Mouse (Mus musculus) liver, embryonic 12.5 days (tissue): Measurements from ENCODE around the gene Btbd35f6. TPM values are rescaled to one million over a fixed set of nuclear protein-coding genes. Genes with fewer than 3 reads are reported as not detected.
"Not testable (repeated sequence)": the region's sequence is repeated elsewhere in the genome, so short reads cannot be mapped to it uniquely, and the experiment has no call there.

Experiments
- ATAC-seq: fragments of 200-750 bp; cut with Nextera tagmentation; 2 replicates; pipeline ENCODE4 v1.8.0; 2017; ENCODE audit warnings: moderate number of reproducible peaks, mild to moderate bottlenecking, moderate library complexity
- H3K27ac ChIP-seq: fragments of 300-500 bp; sonication (generic); 2 replicates; pipeline ENCODE4 v1.5.1; 2016; ENCODE audit warnings: mild to moderate bottlenecking
- H3K27me3 ChIP-seq: fragments of 300-500 bp; sonication (generic); replicated peaks from 2 replicates; pipeline ENCODE4 v1.6.1; 2016; ENCODE audit warnings: mild to moderate bottlenecking, moderate library complexity
- H3K36me3 ChIP-seq: fragments of 300-500 bp; sonication (generic); 2 replicates; pipeline ENCODE4 v1.6.1; 2016; ENCODE audit warnings: mild to moderate bottlenecking, moderate library complexity
- H3K4me1 ChIP-seq: fragments of 300-500 bp; sonication (generic); 2 replicates; pipeline ENCODE4 v1.6.1; 2016
- H3K4me2 ChIP-seq: fragments of 300-500 bp; sonication (generic); 2 replicates; pipeline ENCODE4 v1.6.1; 2016; ENCODE audit warnings: mild to moderate bottlenecking, moderate library complexity
- H3K4me3 ChIP-seq: fragments of 300-500 bp; sonication (generic); 2 replicates; pipeline ENCODE4 v1.5.1; 2016; ENCODE audit warnings: mild to moderate bottlenecking, moderate library complexity
- H3K9ac ChIP-seq: fragments of 300-500 bp; sonication (generic); 2 replicates; pipeline ENCODE4 v1.6.1; 2016; ENCODE audit warnings: mild to moderate bottlenecking, moderate library complexity
- H3K9me3 ChIP-seq: fragments of 300-500 bp; sonication (generic); replicated peaks from 2 replicates; pipeline ENCODE4 v1.6.1; 2016; ENCODE audit warnings: mild to moderate bottlenecking, moderate library complexity
- WGBS: fragments of 180-500 bp; shearing (Covaris S2); methylation state at CpG from one replicate; pipeline ENCODE4 v1.1.7; 2016; ENCODE audit not compliant: insufficient replicate concordance; 5-methylcytosine and 5-hydroxymethylcytosine counted together
- polyA plus RNA-seq: library from polyadenylated mRNA; unstranded; fragments of >200 nt; fragmentation: Nextera tagmentation; extraction: Ambion mirVana; gene quantifications from 2 replicates; pipeline ENCODE4 v1.2.1, GENCODE M21; 2016

Gene Btbd35f6
- not detected in 2 replicates for polyA plus RNA-seq

GRCm38 (mm10) chrX:33956440-33956839 lies at the start of gene Btbd35f6:
Gene Btbd35f6, minus strand, starts transcription at chrX:33956540.
- H3K36me3 ChIP-seq, H3K9me3 ChIP-seq, H3K4me3 ChIP-seq, H3K27ac ChIP-seq, H3K4me2 ChIP-seq, H3K27me3 ChIP-seq, H3K9ac ChIP-seq, H3K4me1 ChIP-seq, ATAC-seq: not testable (repeated sequence)
- 45% methylated on average over 2 of the region's 4 CpGs for WGBS

GRCm38 (mm10) chrX:33986716-33987115 lies 30.4 kb upstream of the Btbd35f6 start, which contains the start of gene Gm21870:
Gene Gm21870, minus strand, starts transcription at chrX:33986816.
- H3K27ac ChIP-seq, H3K9ac ChIP-seq, H3K4me2 ChIP-seq, H3K27me3 ChIP-seq, ATAC-seq, H3K9me3 ChIP-seq, H3K4me3 ChIP-seq, H3K4me1 ChIP-seq, H3K36me3 ChIP-seq: not testable (repeated sequence)

GRCm38 (mm10) chrX:33930216-33930615 lies 26.1 kb downstream of the Btbd35f6 start:
- not testable (repeated sequence) for H3K4me3 ChIP-seq, H3K9ac ChIP-seq, H3K36me3 ChIP-seq, ATAC-seq, H3K4me1 ChIP-seq, H3K4me2 ChIP-seq, H3K27me3 ChIP-seq, H3K27ac ChIP-seq
- no CpG with 5 or more reads among the region's 1 CpGs for WGBS
- 0 out of 2 replicates have a peak, but pooled peaks cover 13% of the 10 kb centered on the region for H3K9me3 ChIP-seq

GRCm38 (mm10) chrX:33928225-33928624 lies 28.1 kb downstream of the Btbd35f6 start:
- ATAC-seq, H3K9ac ChIP-seq, H3K36me3 ChIP-seq, H3K27ac ChIP-seq, H3K4me1 ChIP-seq, H3K4me2 ChIP-seq, H3K27me3 ChIP-seq, H3K4me3 ChIP-seq: not testable (repeated sequence)
- 0 out of 2 replicates have a peak, but pooled peaks cover 13% of the 10 kb centered on the region for H3K9me3 ChIP-seq
- 72% methylated on average over 4 of the region's 4 CpGs for WGBS

GRCm38 (mm10) chrX:33926344-33926743 lies 30.0 kb downstream of the Btbd35f6 start:
- ATAC-seq = not testable (repeated sequence)

GRCm38 (mm10) chrX:33925420-33925819 lies 30.9 kb downstream of the Btbd35f6 start:
- WGBS = 61% methylated on average over 2 of the region's 2 CpGs
- H3K27me3 ChIP-seq, H3K4me2 ChIP-seq, ATAC-seq, H3K4me1 ChIP-seq, H3K9ac ChIP-seq, H3K36me3 ChIP-seq, H3K4me3 ChIP-seq, H3K27ac ChIP-seq: not testable (repeated sequence)
- H3K9me3 ChIP-seq = 0 out of 2 replicates have a peak, but pooled peaks cover 13% of the 10 kb centered on the region

More at GRCm38 (mm10) chrX:33926344-33926743, 30.0 kb downstream of the Btbd35f6 start:
- H3K4me3 ChIP-seq, H3K4me2 ChIP-seq, H3K9ac ChIP-seq, H3K27me3 ChIP-seq, H3K27ac ChIP-seq, H3K4me1 ChIP-seq, H3K36me3 ChIP-seq: not testable (repeated sequence)
- 0 out of 2 replicates have a peak, but pooled peaks cover 13% of the 10 kb centered on the region for H3K9me3 ChIP-seq
- WGBS = no CpG with 5 or more reads among the region's 1 CpGs

Other genes starting within 250 kb of the Btbd35f6 start
- gene Gm21870, start 30.3 kb upstream of the Btbd35f6 start, polyA plus RNA-seq = not detected in 2 replicates
- not detected in 2 replicates for gene Btbd35f9, start 205.0 kb upstream of the Btbd35f6 start, polyA plus RNA-seq